Mouse (Mus musculus): Measurements from ENCODE around the gene Bgn. TPM values are rescaled to one million over a fixed set of nuclear protein-coding genes. Genes with fewer than 3 reads are reported as not detected.
A peak's percentile ranks its signal among the peaks of the same experiment; 100 is the strongest.

Bgn gene
- 48.1 and 54.3 TPM in 2 replicates for polyA plus RNA-seq (2015; fragmentation: Nextera tagmentation; extraction: Ambion mirVana)

DNA sequence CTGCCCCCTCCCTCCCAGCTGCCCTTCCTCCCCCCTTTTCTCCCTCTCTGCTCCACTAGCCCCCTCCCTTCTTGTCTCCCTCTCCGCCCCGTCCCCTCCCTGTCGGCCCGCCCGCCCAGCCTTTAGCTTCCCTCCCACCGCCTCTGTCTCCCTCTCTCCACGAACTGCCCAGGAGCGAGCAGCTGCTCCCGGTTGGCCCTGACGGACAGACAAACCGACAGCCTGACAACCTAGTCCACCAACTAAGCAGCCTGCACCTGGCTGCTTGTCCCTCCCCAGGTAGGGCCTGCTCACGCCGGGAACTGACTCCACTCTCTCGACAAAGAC lies at the start of gene Bgn:
Bgn (plus strand) TSS at position 119 of the 327 bp plus-strand sequence.
- ATAC-seq = peak; percentile 66

DNA sequence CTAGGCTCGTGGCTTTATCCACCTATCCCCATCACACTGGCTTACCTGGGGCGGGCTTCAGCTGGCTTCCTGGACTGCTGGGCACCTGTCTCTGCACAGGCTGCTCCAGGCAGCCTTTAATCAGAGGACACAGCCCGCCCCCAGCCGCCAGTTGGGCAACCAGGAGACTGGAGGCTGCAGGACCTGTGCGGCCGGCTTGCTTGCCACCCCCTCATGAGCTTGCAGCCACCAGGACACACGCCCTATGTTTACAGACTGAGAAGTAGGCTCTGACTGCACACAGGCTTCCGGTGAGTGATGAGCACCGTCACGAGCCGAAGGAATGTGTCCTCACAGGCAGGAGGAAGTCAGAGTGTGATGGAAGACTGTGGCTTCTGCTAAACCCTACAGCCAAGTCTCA lies 48.1 kb upstream of the Bgn start, which contains the start of gene Trex2:
Trex2 (minus strand) TSS at position 93 of the 400 bp plus-strand sequence.
- no peaks in the 10 kb centered on the region for H3K27me3 ChIP-seq (replicated peaks; ENCODE audit: control insufficient read depth, insufficient read depth, low read length)
- H3K9me3 ChIP-seq (ENCODE audit: control insufficient read depth, low read length) = no peaks in the 10 kb centered on the region
- ATAC-seq = no peak
- H3K36me3 ChIP-seq (ENCODE audit: control insufficient read depth, insufficient read depth, low read length) = no peaks in the 10 kb centered on the region
- no peak within 1 kb of the TSS for H3K27ac ChIP-seq (ENCODE audit: low read length)
- no peak within 1 kb of the TSS for H3K9ac ChIP-seq (ENCODE audit: low read depth, low read length)
- no peak within 1 kb of the TSS for H3K4me3 ChIP-seq (ENCODE audit: low read length)
- no peaks in the 10 kb centered on the region for H3K4me1 ChIP-seq (ENCODE audit: control insufficient read depth, insufficient read depth, low read length)
- no peak within 1 kb of the TSS for H3K4me2 ChIP-seq (ENCODE audit: low read depth, low read length)
- WGBS = 59% methylated on average over 11 of the region's 11 CpGs

More for the DNA sequence above, at the start of gene Bgn:
- Histone ChIP-seq H3K36me3 (ENCODE audit: control insufficient read depth, insufficient read depth, low read length) (no peaks in the 10 kb centered on the region), H3K4me1 (ENCODE audit: control insufficient read depth, insufficient read depth, low read length) (no peaks in the 10 kb centered on the region), H3K4me3 (ENCODE audit: low read length) (peak within 1 kb of the TSS; percentile 44), H3K9ac (ENCODE audit: low read depth, low read length) (peak within 1 kb of the TSS; percentile 60), H3K27ac (ENCODE audit: low read length) (peak within 1 kb of the TSS; percentile 41), H3K4me2 (ENCODE audit: low read depth, low read length) (peak within 1 kb of the TSS; percentile 47), H3K9me3 (ENCODE audit: control insufficient read depth, low read length) (no peaks in the 10 kb centered on the region), H3K27me3 (replicated peaks; ENCODE audit: control insufficient read depth, insufficient read depth, low read length) (0 out of 2 replicates have a peak, but pooled peaks cover 8% of the 10 kb centered on the region)
- 14% methylated on average over 13 of the region's 14 CpGs for WGBS

DNA sequence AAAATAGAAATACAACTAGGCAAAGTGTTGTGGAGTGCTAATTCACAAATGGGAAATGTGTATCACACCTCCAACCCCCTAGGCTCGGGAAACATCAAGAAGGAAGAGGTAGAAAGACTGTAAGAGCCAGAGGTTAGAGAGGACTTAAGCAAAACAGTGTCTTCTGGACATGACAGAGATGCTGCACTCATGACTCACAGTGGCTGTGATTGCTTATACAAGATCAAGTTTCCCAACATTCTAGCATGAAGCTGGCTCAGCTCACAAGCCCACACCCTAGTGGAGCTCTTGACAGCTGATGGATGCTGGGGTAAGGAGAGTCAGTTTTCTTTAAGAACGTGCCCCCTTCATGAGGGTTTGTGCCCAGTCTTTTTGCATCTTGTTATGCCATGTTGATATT lies 42.0 kb upstream of the Bgn start:
- Histone ChIP-seq H3K4me1 (ENCODE audit: control insufficient read depth, insufficient read depth, low read length) (no peaks in the 10 kb centered on the region), H3K27ac (ENCODE audit: low read length) (no peak overlapping the region), H3K36me3 (ENCODE audit: control insufficient read depth, insufficient read depth, low read length) (no peaks in the 10 kb centered on the region), H3K9ac (ENCODE audit: low read depth, low read length) (no peak overlapping the region), H3K9me3 (ENCODE audit: control insufficient read depth, low read length) (no peaks in the 10 kb centered on the region), H3K27me3 (replicated peaks; ENCODE audit: control insufficient read depth, insufficient read depth, low read length) (no peaks in the 10 kb centered on the region), H3K4me3 (ENCODE audit: low read length) (no peak overlapping the region), H3K4me2 (ENCODE audit: low read depth, low read length) (no peak overlapping the region)
- ATAC-seq = no peak
- 54% methylated on average over 2 of the region's 2 CpGs for WGBS

DNA sequence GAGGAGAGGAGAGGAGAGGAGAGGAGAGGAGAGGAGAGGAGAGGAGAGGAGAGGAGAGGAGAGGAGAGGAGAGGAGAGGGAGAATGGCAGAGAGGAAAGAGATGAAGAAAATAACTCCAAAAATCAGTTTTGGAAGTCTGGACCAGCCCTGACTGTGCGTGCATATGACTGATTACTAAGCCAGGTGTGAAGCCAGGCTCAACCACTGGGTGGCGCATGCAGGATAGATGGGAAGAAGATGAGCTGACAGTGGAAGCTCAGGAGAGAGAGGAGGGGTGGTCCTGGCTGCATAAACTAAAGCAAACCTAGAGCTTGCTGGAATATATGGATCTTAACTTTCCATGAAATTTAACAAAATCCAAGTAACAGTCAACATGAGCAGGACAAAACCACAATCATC lies 31.5 kb upstream of the Bgn start:
- Histone ChIP-seq H3K27ac (ENCODE audit: low read length) (no peak overlapping the region), H3K9ac (ENCODE audit: low read depth, low read length) (no peak overlapping the region), H3K27me3 (replicated peaks; ENCODE audit: control insufficient read depth, insufficient read depth, low read length) (no peaks in the 10 kb centered on the region), H3K4me3 (ENCODE audit: low read length) (no peak overlapping the region), H3K4me1 (ENCODE audit: control insufficient read depth, insufficient read depth, low read length) (no peaks in the 10 kb centered on the region), H3K4me2 (ENCODE audit: low read depth, low read length) (no peak overlapping the region), H3K36me3 (ENCODE audit: control insufficient read depth, insufficient read depth, low read length) (no peaks in the 10 kb centered on the region), H3K9me3 (ENCODE audit: control insufficient read depth, low read length) (no peaks in the 10 kb centered on the region)
- ATAC-seq = no peak
- 23% methylated on average over 2 of the region's 2 CpGs for WGBS

DNA sequence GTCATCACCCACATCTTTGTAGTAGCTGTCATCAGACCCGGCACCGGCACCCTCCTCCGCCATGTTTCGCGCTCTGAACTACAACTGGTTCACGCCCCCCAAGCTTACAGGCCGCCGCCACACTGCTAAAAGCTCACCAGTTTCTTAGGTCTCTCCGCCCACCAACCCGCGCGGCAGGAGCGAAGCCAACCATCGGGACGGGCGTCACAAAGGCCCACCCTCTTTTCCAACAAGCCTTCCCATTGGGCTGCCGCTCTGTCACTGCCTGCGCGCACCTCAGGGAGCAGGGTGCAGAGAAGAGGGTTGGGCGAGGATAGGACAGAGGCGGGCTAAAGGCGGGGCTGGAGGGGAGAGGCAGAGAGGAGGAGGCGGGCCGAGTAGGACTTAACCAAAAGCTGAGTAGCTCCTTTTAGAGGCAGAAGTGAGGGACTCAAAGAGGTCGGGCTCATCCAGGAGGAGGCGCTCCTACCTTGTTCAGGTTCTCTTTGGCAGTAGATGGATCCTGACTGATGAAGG lies 24.5 kb upstream of the Bgn start, which contains the start of gene Haus7:
Haus7 (minus strand) TSS at position 168 of the 516 bp plus-strand sequence.
- WGBS = 10% methylated on average over 26 of the region's 26 CpGs
- H3K9ac ChIP-seq (ENCODE audit: low read depth, low read length) = peak within 1 kb of the TSS; percentile 69

DNA sequence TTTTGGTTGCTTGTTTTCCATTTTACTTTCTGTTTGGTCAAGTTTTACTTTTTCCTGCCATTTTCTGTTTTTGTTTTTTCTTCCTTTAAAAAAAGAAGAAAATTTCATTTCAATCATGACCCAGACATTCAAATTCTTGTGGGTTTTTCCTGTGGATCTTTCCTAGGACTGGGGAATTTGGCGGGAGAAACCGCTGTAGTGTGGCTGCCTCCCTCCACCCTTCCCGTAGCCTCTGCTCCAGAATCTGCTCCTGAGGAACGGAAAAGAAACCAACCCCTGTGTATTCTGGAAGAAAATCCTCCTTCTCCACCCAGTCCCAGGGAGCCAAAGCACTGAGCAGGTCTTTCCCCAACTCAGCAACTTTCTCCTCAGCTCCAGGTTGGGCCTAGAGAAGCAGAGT lies 22.6 kb upstream of the Bgn start:
- Histone ChIP-seq H3K9ac (ENCODE audit: low read depth, low read length) (no peak overlapping the region), H3K27me3 (replicated peaks; ENCODE audit: control insufficient read depth, insufficient read depth, low read length) (no peaks in the 10 kb centered on the region), H3K4me3 (ENCODE audit: low read length) (no peak overlapping the region), H3K27ac (ENCODE audit: low read length) (no peak overlapping the region), H3K4me1 (ENCODE audit: control insufficient read depth, insufficient read depth, low read length) (no peaks in the 10 kb centered on the region), H3K4me2 (ENCODE audit: low read depth, low read length) (no peak overlapping the region), H3K9me3 (ENCODE audit: control insufficient read depth, low read length) (no peaks in the 10 kb centered on the region), H3K36me3 (ENCODE audit: control insufficient read depth, insufficient read depth, low read length) (no peaks in the 10 kb centered on the region)
- no peak for ATAC-seq
- WGBS = 81% methylated on average over 4 of the region's 4 CpGs

More for the DNA sequence above, 24.5 kb upstream of the Bgn start, which contains the start of gene Haus7:
- peak; percentile 100 for ATAC-seq
- no peaks in the 10 kb centered on the region for H3K9me3 ChIP-seq (ENCODE audit: control insufficient read depth, low read length)
- H3K27ac ChIP-seq (ENCODE audit: low read length) = no peak within 1 kb of the TSS
- no peaks in the 10 kb centered on the region for H3K36me3 ChIP-seq (ENCODE audit: control insufficient read depth, insufficient read depth, low read length)
- no peaks in the 10 kb centered on the region for H3K4me1 ChIP-seq (ENCODE audit: control insufficient read depth, insufficient read depth, low read length)
- H3K4me3 ChIP-seq (ENCODE audit: low read length) = peak within 1 kb of the TSS; percentile 58
- no peaks in the 10 kb centered on the region for H3K27me3 ChIP-seq (replicated peaks; ENCODE audit: control insufficient read depth, insufficient read depth, low read length)
- H3K4me2 ChIP-seq (ENCODE audit: low read depth, low read length) = peak within 1 kb of the TSS; percentile 63

DNA sequence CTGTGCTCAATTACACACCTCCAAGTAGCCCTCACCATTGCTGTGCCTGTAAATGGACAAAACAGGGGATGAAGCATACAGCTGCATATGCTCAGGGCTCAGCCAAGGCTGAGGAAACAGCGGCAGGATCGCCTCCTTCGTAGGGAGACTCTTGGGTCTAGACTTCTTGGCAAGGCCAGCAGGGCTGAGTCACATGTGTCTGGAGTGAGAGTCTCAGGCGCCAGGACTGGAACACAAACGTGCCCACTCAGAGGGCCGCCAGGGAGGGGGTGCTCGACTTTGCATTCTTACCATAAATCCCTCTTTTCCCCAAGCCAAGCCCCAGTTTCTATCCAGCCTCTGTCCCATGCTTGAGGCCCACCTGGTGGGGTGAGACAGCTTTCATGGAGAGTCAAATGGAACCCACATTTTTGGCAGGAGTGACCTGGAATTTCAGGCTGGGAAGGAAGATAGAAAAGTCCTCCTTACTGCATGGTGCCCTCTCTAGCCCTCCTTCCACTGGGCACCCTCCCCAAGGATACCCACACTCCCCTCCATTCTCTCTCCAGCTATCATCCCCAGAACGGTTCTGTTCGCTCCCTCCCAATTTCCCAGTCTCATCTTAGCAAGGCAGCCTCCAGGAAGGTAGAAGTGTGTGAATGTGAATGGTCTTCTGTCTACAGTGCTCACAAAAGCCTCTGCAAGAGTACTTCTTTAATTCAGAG lies 17.8 kb upstream of the Bgn start:
- Histone ChIP-seq H3K9ac (ENCODE audit: low read depth, low read length) (no peak overlapping the region), H3K27ac (ENCODE audit: low read length) (peak overlapping the region; percentile 8; the same call in 1 of the 2 replicates), H3K9me3 (ENCODE audit: control insufficient read depth, low read length) (no peaks in the 10 kb centered on the region), H3K27me3 (replicated peaks; ENCODE audit: control insufficient read depth, insufficient read depth, low read length) (no peaks in the 10 kb centered on the region), H3K4me3 (ENCODE audit: low read length) (no peak overlapping the region), H3K36me3 (ENCODE audit: control insufficient read depth, insufficient read depth, low read length) (no peaks in the 10 kb centered on the region), H3K4me1 (ENCODE audit: control insufficient read depth, insufficient read depth, low read length) (no peaks in the 10 kb centered on the region), H3K4me2 (ENCODE audit: low read depth, low read length) (no peak overlapping the region)
- WGBS = 55% methylated on average over 9 of the region's 9 CpGs
- ATAC-seq = no peak; the same call in 1 of the 2 replicates

DNA sequence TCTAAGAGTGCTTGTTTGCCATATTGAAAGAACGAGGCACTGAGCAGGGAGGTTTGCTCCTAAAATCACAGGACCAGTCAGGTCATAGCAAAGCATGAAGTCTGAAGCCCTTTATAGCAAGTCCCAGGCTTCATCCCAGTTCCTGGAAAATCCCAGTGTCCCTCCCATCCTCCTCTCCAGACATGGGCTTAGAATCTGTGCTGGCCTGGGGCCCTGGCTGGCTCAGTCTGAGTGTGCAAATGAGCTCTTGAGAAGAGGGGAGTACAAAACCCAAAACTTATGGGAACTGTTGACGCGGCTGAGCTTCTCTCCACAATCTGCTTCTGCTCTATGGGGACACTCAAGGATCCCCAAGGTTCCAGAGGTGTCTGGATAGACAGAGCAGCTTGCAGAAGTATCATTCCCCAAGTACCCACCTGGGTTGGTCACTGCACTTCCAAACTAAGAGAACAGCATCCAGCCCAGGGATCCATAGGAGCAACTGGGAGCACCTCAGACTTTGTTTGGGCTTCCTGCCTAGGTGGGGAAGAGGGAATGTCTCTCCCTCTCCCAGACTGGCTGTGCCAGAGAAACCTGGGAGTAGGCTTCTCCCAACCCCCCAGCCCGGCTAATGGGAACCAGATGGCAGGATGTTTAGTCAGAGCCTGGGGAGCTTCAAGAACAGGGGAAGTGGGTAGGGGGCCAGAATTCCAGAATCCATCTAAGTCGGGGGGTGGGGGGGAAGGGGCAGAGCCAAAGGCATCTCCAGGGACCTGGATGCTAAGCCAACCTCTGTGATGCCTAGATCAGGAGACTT lies 15.8 kb upstream of the Bgn start:
- 0 out of 2 replicates have a peak, but pooled peaks have one; percentile 38 for ATAC-seq

DNA sequence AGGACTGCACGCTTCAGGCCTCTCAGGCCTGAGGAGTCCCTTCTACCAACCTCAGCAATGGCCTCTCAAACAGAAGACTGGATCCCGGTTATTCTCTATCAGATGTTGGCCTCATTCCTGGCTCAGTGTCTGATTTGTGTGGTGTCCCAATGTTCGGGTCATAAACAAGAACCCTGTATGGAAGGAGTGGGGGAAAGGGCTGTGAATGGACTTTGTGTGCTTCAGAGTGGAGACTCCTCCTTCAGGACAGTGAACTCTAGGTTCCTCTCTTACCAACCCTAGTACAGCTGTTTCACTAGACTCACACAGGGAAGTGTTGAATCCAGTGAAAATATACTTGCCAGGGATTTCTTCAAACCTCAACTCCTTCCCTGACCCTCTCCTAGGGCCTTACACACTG lies 15.1 kb upstream of the Bgn start:
- 71% methylated on average over 3 of the region's 3 CpGs for WGBS
- Histone ChIP-seq H3K4me1 (ENCODE audit: control insufficient read depth, insufficient read depth, low read length) (no peaks in the 10 kb centered on the region), H3K36me3 (ENCODE audit: control insufficient read depth, insufficient read depth, low read length) (no peaks in the 10 kb centered on the region), H3K9ac (ENCODE audit: low read depth, low read length) (no peak overlapping the region), H3K27ac (ENCODE audit: low read length) (0 out of 2 replicates have a peak overlapping the region, but pooled peaks have one; percentile 66), H3K27me3 (replicated peaks; ENCODE audit: control insufficient read depth, insufficient read depth, low read length) (no peaks in the 10 kb centered on the region; the same call in 1 of the 2 replicates), H3K4me2 (ENCODE audit: low read depth, low read length) (no peak overlapping the region), H3K4me3 (ENCODE audit: low read length) (no peak overlapping the region), H3K9me3 (ENCODE audit: control insufficient read depth, low read length) (no peaks in the 10 kb centered on the region)
- ATAC-seq = peak; percentile 71

More for the DNA sequence above, 15.8 kb upstream of the Bgn start:
- Histone ChIP-seq H3K9me3 (ENCODE audit: control insufficient read depth, low read length) (no peaks in the 10 kb centered on the region), H3K4me3 (ENCODE audit: low read length) (no peak overlapping the region), H3K9ac (ENCODE audit: low read depth, low read length) (no peak overlapping the region), H3K4me2 (ENCODE audit: low read depth, low read length) (no peak overlapping the region), H3K36me3 (ENCODE audit: control insufficient read depth, insufficient read depth, low read length) (no peaks in the 10 kb centered on the region), H3K4me1 (ENCODE audit: control insufficient read depth, insufficient read depth, low read length) (no peaks in the 10 kb centered on the region), H3K27ac (ENCODE audit: low read length) (peak overlapping the region; percentile 66), H3K27me3 (replicated peaks; ENCODE audit: control insufficient read depth, insufficient read depth, low read length) (no peaks in the 10 kb centered on the region; the same call in 1 of the 2 replicates)
- WGBS = 54% methylated on average over 5 of the region's 5 CpGs

Measured in intestine, embryonic 16.5 days (tissue).